In the genomic region with DNA sequence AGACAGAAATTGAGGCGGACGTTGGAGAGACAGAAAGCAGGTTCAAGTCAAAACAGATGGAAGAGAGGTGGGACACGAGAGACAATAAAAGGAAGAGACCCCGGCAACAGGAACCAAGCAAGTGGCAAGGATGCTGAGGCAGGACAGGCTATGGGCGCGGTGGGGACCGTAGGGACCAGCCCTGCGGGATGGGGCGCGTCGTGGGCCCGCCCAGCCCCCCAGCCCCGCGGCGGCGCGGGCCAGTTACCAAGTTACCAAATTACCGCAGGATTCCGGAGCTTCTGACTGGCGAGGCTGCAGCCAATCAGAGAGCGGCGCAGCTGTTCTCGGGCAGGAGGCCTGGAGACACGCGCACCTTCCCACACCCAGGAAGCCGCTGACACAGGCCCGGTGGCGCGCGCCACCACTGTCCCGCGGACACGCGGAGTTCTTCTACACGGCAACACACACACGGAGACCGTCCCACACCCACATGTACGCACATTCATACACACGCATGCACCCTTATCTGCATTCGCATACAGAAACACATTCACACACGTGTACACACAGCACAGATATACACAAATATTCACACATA, we compare ENCODE assay signal across 8 mouse cellular contexts. TPM values are rescaled to one million over a fixed set of nuclear protein-coding genes. Genes with fewer than 3 reads are reported as not detected.
DNase-seq lines count a peak whose midpoint lies in the region; ATAC-seq lines count a peak whose summit lies in the region.

No protein-coding gene starts in this region.

- peak overlapping the region; percentile 40 for H3K4me3 ChIP-seq in hindbrain, embryonic 14.5 days (replicated peaks; ENCODE audit: low read length)
- H3K4me3 ChIP-seq in macrophage (ENCODE audit: inconsistent target) = peak overlapping the region; percentile 28

- no peaks in the 10 kb centered on the region for H3K27me3 ChIP-seq in hindbrain, embryonic 14.5 days (ENCODE audit: control insufficient read depth, insufficient read depth, low read length)

- H3K9ac ChIP-seq in hindbrain, embryonic 14.5 days = peak overlapping the region; percentile 61

- WGBS in hindbrain, embryonic 14.5 days = 3% methylated on average over 41 of the region's 41 CpGs
- WGBS in macrophage (ENCODE audit: missing documents) = 4% methylated on average over 41 of the region's 41 CpGs

- no peaks in the 10 kb centered on the region for H3K36me3 ChIP-seq in hindbrain, embryonic 14.5 days (replicated peaks; ENCODE audit: control insufficient read depth, insufficient read depth)
- H3K36me3 ChIP-seq in macrophage (ENCODE audit: inconsistent target) = no peaks in the 10 kb centered on the region

- ATAC-seq in hindbrain, embryonic 14.5 days (ENCODE audit: low FRiP score) = peak; percentile 52

- H3K4me1 ChIP-seq in hindbrain, embryonic 14.5 days (replicated peaks; ENCODE audit: control insufficient read depth, insufficient read depth, low read length) = peaks cover 22% of the 10 kb centered on the region

- peak; percentile 86 for DNase-seq in ZHBTc4 (ENCODE audit: low read depth, low spot score)
- DNase-seq in cerebellum, postnatal 25 days = peak; percentile 90 to 92
- peak; percentile 76 to 85 for DNase-seq in frontal cortex, postnatal 36 days (ENCODE audit: low spot score in 2 of 2)
- DNase-seq in hindbrain, embryonic 14.5 days (ENCODE audit: low spot score) = peak; percentile 62
- peak; percentile 77 to 82 for DNase-seq in layer of hippocampus, postnatal 36 days
- peak; percentile 87 to 92 for DNase-seq in right cerebral cortex, postnatal 10 days (ENCODE audit: low spot score in 2 of 2)
- DNase-seq in urinary bladder, postnatal 25 days (ENCODE audit: low spot score) = peak; percentile 64

- H3K9me3 ChIP-seq in hindbrain, embryonic 14.5 days (ENCODE audit: control insufficient read depth, low read length) = no peaks in the 10 kb centered on the region

- H3K79me2 ChIP-seq in macrophage (ENCODE audit: inconsistent target) = no peaks in the 10 kb centered on the region

- H3K27ac ChIP-seq in hindbrain, embryonic 14.5 days = peak overlapping the region; percentile 68
- peak overlapping the region; percentile 87 for H3K27ac ChIP-seq in macrophage

- H3K4me2 ChIP-seq in hindbrain, embryonic 14.5 days (replicated peaks) = peak overlapping the region; percentile 91

RNA-seq across cellular contexts. Expression of a gene that starts 8.8 kb away (rescaled TPM):
- 17.0 TPM in 2 replicates for polyA plus RNA-seq in hindbrain, embryonic 14.5 days (2014; fragmentation: Nextera tagmentation; extraction: Ambion mirVana)
- total RNA-seq in layer of hippocampus, postnatal 36 days (2021) = 10 to 100 TPM; 69.0 to 77.7 TPM
- total RNA-seq in macrophage (2018; cell fraction: chromatin; rRNA removed) = 100 to 1,000 TPM; 304 to 896 (median 675) TPM
- 10 to 100 TPM; 52.8 to 97.2 (median 73.4) TPM for total RNA-seq in macrophage (2018; cell fraction: cytosol; rRNA removed)
- 100 to 1,000 TPM; 161 to 339 (median 237) TPM for total RNA-seq in macrophage (2018; cell fraction: nucleus; rRNA removed)
- 99.0 to 183 TPM (median 120 TPM) in 3 replicates for polyA plus RNA-seq in macrophage (2018)

RNA-seq across cellular contexts. Expression of a gene that starts 12.8 kb away (rescaled TPM):
- 20.3 and 21.0 TPM in 2 replicates for polyA plus RNA-seq in hindbrain, embryonic 14.5 days (2014; fragmentation: Nextera tagmentation; extraction: Ambion mirVana)
- total RNA-seq in layer of hippocampus, postnatal 36 days (2021) = 10 to 100 TPM; 11.3 to 13.0 TPM
- total RNA-seq in macrophage (2018; cell fraction: chromatin; rRNA removed) = 10 to 100 TPM in 18 of 26 experiments, 1 to 10 TPM in 8; 2.3 to 27.4 (median 15.9) TPM
- 10 to 100 TPM in 23 of 26 experiments, 1 to 10 TPM in 3; 6.6 to 26.3 (median 16.8) TPM for total RNA-seq in macrophage (2018; cell fraction: cytosol; rRNA removed)
- 10 to 100 TPM; 11.1 to 31.5 (median 20.5) TPM for total RNA-seq in macrophage (2018; cell fraction: nucleus; rRNA removed)
- polyA plus RNA-seq in macrophage (2018) = 5.0 to 24.1 TPM (median 6.4 TPM) in 3 replicates

RNA-seq across cellular contexts. Expression of a gene that starts 22.0 kb away (rescaled TPM):
- 51.3 and 51.6 TPM in 2 replicates for polyA plus RNA-seq in hindbrain, embryonic 14.5 days (2014; fragmentation: Nextera tagmentation; extraction: Ambion mirVana)
- 10 to 100 TPM; 31.2 to 33.0 TPM for total RNA-seq in layer of hippocampus, postnatal 36 days (2021)
- 10 to 100 TPM; 11.6 to 72.8 (median 39.4) TPM for total RNA-seq in macrophage (2018; cell fraction: chromatin; rRNA removed)
- 10 to 100 TPM in 4 of 26 experiments, 1 to 10 TPM in 22; 5.9 to 11.6 (median 8.4) TPM for total RNA-seq in macrophage (2018; cell fraction: cytosol; rRNA removed)
- 10 to 100 TPM; 10.3 to 35.9 (median 25.5) TPM for total RNA-seq in macrophage (2018; cell fraction: nucleus; rRNA removed)
- polyA plus RNA-seq in macrophage (2018) = 1.9 to 10.1 TPM (median 7.4 TPM) in 3 replicates

RNA-seq across cellular contexts. Expression of a gene that starts 36.1 kb away (rescaled TPM):
- 2.1 and 2.8 TPM in 2 replicates for polyA plus RNA-seq in hindbrain, embryonic 14.5 days (2014; fragmentation: Nextera tagmentation; extraction: Ambion mirVana)
- total RNA-seq in layer of hippocampus, postnatal 36 days (2021) = 1 to 10 TPM in 1 of 2 experiments, under 1 TPM in 1; 0.62 to 1.9 TPM
- total RNA-seq in macrophage (2018; cell fraction: chromatin; rRNA removed) = 100 to 1,000 TPM in 11 of 26 experiments, 10 to 100 TPM in 15; 18.9 to 297 (median 75.1) TPM
- total RNA-seq in macrophage (2018; cell fraction: cytosol; rRNA removed) = 100 to 1,000 TPM; 105 to 683 (median 289) TPM
- total RNA-seq in macrophage (2018; cell fraction: nucleus; rRNA removed) = 100 to 1,000 TPM; 102 to 954 (median 358) TPM
- 254 to 928 TPM (median 285 TPM) in 3 replicates for polyA plus RNA-seq in macrophage (2018)

RNA-seq across cellular contexts. Expression of a gene that starts 51.5 kb away (rescaled TPM):
- polyA plus RNA-seq in hindbrain, embryonic 14.5 days (2014; fragmentation: Nextera tagmentation; extraction: Ambion mirVana) = 0.13 TPM in 1 of 2 replicates, not detected in the other
- under 1 TPM; 0.35 to 0.60 TPM for total RNA-seq in layer of hippocampus, postnatal 36 days (2021)
- 1 to 10 TPM; 1.3 to 9.4 (median 4.6) TPM for total RNA-seq in macrophage (2018; cell fraction: chromatin; rRNA removed)
- total RNA-seq in macrophage (2018; cell fraction: cytosol; rRNA removed) = 1 to 10 TPM; 2.3 to 7.1 (median 4.2) TPM
- total RNA-seq in macrophage (2018; cell fraction: nucleus; rRNA removed) = 10 to 100 TPM in 8 of 26 experiments, 1 to 10 TPM in 18; 4.5 to 18.7 (median 8.2) TPM
- polyA plus RNA-seq in macrophage (2018) = 5.3 to 5.8 TPM (median 5.7 TPM) in 3 replicates

Comparison
In these comparisons a context has a peak if more than half of its experiments do, and no peak if none do; other contexts are left out.
1. Peak in every context shown above with its lines: DNase-seq, ATAC-seq, H3K4me3 ChIP-seq and H3K27ac ChIP-seq.